Mouse (Mus musculus): ENCODE measurements around the gene Ghr.

DNA sequence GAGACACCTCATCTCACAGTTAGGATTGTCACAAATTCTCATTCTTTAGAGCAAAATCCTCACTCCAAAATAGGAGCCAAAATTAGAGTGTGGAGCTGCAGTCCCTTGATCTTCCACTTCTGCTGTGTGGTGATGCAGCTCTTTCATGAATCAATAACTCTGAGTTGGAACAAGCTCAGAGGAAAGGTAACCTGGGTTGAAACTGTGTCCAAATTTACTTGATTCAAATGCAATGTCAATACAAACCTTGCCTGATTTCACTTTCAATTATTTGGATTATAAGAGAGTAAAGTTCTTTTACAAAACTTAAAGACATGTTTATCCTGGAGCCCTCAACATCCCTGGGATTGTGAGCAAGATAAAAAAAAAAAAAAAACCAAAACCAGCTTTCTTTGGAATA, 260.3 kb downstream of the Ghr start:
- TF ChIP-seq CTCF (IDR thresholded peaks at IDR 0.05; ENCODE audit: extremely low read depth, insufficient read depth, insufficient read length, insufficient replicate concordance) = no peak
- TF ChIP-seq POLR2A (IDR thresholded peaks at IDR 0.05; ENCODE audit: low read depth, low read length) = no peak
